Mouse (Mus musculus) E14TG2a.4 (cell line): ENCODE measurements around the gene Hyou1.

ENCODE experiments used
- CTCF ChIP-seq: conservative IDR thresholded peaks from 2 replicates; pipeline ENCODE4 v1.5.1; 2014; ENCODE audit warnings: low read length
- NANOG ChIP-seq: IDR thresholded peaks from 2 replicates; pipeline ENCODE4 v1.6.1; 2014; ENCODE audit warnings: borderline replicate concordance, low read length, mixed read lengths
- POU5F1 ChIP-seq: IDR thresholded peaks from 2 replicates; pipeline ENCODE4 v1.6.1; 2014; ENCODE audit warnings: low read length, borderline replicate concordance

DNA sequence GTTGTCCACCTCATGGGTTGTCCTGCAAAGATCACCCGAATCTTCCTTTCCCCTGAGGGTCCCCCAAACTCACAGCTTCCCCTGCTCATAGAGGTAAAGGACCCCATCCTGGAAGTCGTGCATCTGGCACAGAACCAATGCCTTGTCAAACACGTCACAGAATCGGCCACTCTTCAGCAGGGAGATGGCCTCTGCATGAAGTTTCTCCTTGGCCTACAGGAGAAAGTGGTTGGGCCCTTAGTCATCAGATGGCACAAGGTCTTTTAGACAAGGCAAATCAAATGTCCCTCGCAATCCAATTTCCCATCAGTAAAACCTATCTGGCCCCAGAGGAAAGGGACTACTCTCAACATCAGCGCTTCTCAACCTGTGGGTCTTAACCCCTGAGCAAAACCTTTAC, 26.1 kb upstream of the Hyou1 start:
- TF ChIP-seq CTCF, result no peak
- TF ChIP-seq POU5F1, result no peak
- no peak for TF ChIP-seq NANOG
